Mouse (Mus musculus) thymus, postnatal 14 days (tissue): ENCODE results near the gene Ifnar1.
A peak's percentile ranks its signal among the peaks of the same experiment; 100 is the strongest.
"Not testable (repeated sequence)": the region's sequence is repeated elsewhere in the genome, so short reads cannot be mapped to it uniquely, and the experiment has no call there.

Experiments used
- DNase-seq: peaks from one replicate; pipeline ENCODE4 v3.0.0; 2021

Ifnar1 gene

GRCm38 (mm10) chr16:91512161-91512787 lies 27.2 kb downstream of the Ifnar1 start:
- DNase-seq = peak; percentile 86

GRCm38 (mm10) chr16:91513099-91513498 lies 28.1 kb downstream of the Ifnar1 start:
- DNase-seq = no peak

DNA sequence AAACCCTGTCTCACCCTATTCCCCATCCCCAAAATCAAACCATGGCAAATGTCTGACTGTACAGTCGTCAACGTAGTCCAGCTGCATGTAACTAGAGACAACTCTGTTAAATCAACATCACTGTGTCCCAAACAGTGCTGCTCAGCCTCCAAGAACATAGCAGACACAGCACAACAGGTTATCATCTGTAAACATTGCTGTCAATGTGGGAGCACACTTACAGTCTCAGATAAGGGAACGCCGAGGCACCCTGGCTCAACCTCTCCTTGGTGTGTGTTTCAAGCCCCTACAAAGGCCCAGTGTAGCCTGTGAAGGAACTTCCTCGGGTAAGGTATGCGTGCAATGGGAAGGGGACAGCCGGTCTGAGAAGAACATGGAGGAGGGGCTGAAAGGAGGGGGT lies 32.0 kb downstream of the Ifnar1 start:
- DNase-seq = peak; percentile 28

DNA sequence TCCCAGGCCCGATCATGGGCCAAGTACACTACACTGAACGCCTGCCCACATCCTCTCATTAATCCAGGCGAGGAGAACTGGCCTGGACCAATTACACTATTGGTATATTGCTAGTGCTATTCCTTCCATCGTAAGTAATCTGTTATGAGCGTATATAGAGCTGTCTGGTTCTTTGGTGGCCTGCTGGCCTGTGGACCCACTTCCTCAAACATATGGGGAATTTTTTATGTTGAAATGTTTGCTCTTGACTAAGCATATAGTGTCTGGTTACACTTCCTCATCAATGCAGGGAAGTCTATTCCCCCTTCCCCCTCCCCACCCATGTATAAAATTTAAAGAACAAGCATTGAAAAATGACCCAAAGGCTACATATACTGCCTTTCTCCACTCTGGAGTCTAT lies 37.0 kb downstream of the Ifnar1 start:
- no peak for DNase-seq

DNA sequence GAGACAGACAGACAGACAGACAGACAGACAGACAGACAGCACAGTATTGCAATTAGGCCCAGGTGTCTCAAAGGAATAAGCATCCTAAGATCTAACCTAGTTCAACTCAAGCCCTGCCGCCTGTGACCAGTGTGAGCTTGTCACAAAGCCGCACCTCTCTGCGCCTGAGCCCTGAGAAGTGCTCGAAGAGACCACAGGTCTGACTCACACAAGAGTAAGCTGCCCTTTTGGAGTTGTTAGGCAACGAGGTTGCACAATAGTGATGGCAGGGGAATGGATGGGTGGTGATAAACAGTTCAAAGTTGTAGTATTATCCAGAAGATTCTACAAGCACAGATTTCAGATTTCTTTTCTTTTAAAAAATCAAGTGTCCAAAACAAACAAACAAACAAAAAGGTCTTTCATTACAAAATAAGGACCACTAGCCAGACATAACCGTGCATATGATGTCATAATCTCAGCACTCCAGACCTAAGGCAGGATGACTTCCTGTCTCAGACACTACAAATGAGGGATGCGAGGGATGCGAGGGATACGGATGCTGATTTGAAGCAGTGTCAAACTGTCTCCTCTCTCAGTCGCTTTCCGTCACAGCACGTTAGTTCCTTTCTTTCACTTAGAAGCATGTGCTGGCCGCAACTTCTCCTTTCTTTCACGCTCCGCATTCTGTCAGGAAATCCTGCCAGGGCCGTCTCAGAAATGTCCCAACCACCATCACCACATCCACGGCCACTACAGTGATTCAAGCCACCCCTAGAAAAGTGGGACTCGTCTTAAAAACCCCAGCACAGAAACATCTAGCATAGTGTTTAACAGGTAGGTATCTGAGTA lies 37.7 kb downstream of the Ifnar1 start:
- peak; percentile 24 for DNase-seq

GRCm38 (mm10) chr16:91524206-91524605 lies 39.2 kb downstream of the Ifnar1 start:
- DNase-seq = no peak

DNA sequence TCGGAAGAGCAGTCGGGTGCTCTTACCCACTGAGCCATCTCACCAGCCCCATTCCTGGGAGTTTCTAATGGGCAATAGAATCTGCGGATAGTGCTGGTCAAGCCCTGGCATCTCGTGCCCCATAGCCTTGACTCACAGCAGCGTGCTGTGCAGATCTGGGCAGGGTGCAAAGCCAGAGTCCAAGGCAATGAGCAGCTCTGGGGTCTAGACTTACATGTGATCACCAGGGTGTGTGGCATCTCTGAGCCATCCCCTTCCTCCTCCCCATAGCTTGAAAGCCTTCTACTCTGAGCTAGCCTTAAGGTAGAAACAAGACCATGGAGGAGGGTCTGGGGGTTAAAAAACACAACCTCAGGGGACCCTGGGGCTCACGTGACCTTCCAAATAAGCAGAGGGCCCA lies 41.2 kb downstream of the Ifnar1 start:
- DNase-seq = no peak

- no peak for DNase-seq
Observed at GRCm38 (mm10) chr16:91527051-91527450, 42.0 kb downstream of the Ifnar1 start.

- no peak for DNase-seq
Observed at GRCm38 (mm10) chr16:91527500-91527899, 42.5 kb downstream of the Ifnar1 start.

DNA sequence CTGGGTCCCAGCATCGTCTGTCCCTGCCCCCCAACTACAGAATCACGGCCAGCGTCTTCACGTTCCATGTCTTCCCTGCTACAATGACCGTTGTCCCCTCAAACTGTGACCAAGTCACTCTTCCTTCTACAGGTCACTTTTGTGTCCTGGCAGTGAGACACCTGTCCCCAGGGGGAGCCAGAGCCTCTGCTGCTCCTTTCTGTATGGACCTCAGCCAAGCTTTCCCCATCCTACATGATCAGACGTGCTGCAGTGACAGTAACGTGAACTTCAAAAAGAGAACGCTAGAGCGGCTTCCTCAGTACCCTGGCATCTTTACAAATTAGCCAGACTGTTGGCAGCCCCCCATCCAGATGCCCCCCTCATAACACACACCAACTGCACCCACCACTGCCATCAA lies 43.5 kb downstream of the Ifnar1 start:
- no peak for DNase-seq

DNA sequence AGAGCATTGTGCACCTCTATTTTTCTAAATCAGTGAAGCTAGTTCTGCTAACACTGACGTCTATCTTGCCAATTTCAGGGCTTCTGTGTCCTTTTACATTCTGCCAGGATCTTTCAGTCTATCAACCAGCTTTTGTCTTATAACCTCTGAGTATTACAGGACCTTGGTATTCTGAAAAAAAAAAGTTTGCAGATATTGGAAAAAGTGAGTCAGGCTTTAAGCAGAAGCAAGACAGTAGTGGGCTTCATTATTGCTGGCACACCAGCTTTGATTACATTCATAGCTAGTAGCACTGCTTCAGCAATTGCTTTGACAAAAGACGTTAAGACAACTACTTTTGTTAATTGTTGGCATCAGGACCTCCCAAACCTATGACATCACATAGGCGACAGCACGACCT lies 45.8 kb downstream of the Ifnar1 start:
- DNase-seq = not testable (repeated sequence)

DNA sequence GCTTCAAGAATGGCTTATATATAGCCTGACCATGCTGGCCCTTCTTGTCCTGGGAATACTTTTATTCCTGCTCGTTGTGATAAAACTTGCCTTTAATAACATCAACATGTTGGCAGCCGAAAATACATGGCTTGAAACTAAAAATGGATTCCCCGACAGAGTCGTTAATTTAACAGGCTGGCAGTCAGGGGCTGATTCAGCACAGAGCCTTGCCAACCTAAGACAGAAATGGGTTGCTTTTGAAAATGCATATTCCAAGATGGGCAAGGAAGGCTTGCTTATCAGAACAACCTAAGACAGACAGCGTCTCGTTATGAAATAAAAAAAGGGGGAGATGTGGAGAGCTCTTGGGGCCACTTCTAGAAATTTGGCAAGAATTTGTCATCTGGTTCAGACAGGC lies 46.8 kb downstream of the Ifnar1 start:
- no peak for DNase-seq

GRCm38 (mm10) chr16:91532429-91532828 lies 47.4 kb downstream of the Ifnar1 start:
- no peak for DNase-seq

DNA sequence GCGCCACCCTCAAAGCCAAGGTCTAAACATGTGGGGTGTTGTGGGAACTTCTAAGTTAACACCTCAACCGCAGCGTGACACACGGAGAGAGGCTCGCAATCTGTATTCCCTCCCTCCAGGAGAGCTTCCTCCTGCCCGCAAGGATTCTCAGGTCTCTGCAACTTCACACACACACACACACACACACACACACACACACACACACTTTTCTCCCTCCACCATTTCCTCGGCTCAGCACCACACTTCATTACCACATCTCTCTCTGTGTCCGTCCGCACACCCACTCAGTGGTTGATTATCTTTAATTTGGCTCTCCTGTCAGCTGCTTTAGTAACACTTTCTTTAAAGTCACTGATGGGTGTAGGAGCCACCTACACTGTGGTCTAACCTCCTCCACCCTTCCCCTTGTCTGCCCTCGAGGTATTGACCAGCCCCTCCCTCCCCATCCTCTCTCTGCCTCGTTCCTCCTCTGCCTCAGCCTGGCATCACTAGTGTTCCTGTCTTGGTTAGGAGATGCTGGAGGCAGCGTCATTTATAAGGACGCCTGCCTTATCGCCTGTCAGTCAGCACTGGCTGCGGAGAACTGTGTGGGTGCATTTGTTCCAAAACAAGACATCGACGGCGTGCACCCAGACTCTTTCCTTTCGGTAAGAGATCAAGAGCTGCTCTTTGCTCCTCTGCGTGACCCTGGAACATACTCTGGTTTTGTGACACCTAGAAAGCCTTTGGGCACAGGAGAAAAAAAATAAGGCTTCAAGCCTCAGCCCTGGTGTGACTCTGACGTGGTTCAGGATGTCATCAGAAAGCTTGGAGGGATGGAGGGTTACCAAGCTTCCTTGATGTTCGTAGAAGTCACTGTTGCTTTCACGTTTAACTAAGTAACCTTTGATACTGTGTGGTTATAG lies 48.3 kb downstream of the Ifnar1 start:
- DNase-seq = peak; percentile 62

DNA sequence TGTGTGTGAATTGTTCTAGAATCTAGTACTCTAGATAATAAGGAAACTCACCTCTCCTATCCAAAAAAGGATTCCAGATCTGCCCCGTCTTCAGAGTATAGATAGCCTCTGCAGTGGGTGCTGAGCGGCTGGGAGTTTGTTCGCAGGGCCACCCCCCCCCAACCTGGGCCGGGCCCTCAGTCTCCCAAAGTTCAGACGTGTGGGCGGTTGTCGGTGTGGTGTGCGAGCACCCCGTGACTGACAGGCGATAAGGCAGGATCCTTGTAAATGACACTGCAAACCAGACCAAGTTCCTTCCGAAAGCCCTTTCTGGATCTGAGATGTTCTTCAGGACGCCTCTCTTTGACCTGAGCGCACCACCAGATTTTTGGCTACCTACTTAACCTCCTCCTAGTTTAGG lies 49.4 kb downstream of the Ifnar1 start:
- peak; percentile 58 for DNase-seq

GRCm38 (mm10) chr16:91534888-91535287 lies 49.9 kb downstream of the Ifnar1 start:
- DNase-seq = no peak

GRCm38 (mm10) chr16:91536372-91536771 lies 51.3 kb downstream of the Ifnar1 start:
- no peak for DNase-seq

- no peak for DNase-seq
Observed at GRCm38 (mm10) chr16:91537065-91537464, 52.0 kb downstream of the Ifnar1 start.

- no peak for DNase-seq
Observed at GRCm38 (mm10) chr16:91538051-91538450, 53.0 kb downstream of the Ifnar1 start.

DNA sequence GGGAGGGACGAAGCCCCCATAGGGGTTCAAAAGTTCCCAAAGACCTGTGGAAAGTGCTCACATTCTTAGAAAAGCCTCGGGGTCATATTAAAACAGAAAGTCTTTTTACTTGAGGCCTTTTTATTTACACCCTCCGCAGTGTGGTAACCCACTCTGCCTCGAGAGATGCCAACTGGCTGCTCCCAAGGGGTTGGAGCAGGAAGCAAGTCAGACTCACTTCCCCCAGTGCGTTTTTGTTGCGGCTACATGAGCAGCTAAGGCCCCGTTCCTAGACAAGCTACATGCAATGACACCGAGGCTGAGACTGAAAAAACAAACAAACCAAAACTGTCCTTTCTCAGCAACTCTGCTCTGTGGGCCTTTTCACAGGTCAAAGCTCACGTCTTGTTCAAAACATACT lies 53.5 kb downstream of the Ifnar1 start:
- DNase-seq = peak; percentile 47

- DNase-seq = peak; percentile 83
Observed at GRCm38 (mm10) chr16:91541573-91542081, 56.6 kb downstream of the Ifnar1 start.

- DNase-seq = no peak
Observed at GRCm38 (mm10) chr16:91543619-91544018, 58.6 kb downstream of the Ifnar1 start.

DNA sequence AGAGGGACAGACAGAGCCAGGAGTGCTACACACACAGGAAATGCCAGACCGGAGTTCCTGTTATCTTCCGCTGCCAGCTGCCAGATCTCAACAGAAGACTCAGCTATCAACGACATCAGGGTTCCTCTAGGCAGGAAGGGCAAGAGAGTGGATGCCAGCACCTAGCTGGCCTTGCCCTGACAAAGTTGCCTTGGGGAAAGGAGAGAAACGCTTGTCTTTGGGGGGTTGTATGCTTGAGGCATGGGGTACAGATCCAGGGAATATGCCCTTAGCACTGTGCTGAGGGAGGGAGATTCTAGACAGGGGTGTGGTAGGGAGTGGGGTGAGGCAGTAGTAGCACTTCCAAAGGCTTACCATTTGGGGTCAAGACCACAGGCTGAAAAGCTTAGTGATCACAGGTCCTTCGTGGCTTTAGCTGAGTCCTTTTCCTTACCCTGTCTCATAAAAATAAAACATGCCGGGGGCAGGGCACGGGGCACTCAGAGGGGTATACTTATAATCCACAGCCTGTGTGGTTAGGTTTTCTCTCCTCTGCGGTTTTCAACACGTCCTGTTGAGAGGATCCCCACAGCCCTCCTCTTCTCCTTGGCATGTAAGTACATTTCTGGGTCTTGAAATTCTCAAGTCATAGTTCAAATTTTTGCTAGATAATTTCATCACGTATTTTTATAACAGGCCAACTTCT lies 60.7 kb downstream of the Ifnar1 start:
- DNase-seq = peak; percentile 80
